Mouse (Mus musculus) spleen, postnatal 14 days (tissue): ENCODE data around the gene Gm7714.
"Not testable (repeated sequence)": the region's sequence is repeated elsewhere in the genome, so short reads cannot be mapped to it uniquely, and the experiment has no call there.

Experiments
- DNase-seq, 2 experiments: peaks; one replicate each; pipeline ENCODE4 v3.0.0; 2021 to 2022; ENCODE audit warnings: low spot score in 2 of 2

Gene Gm7714

GRCm38 (mm10) chr5:88268619-88269018 lies at the start of gene Gm7714:
Gene Gm7714 (plus strand): TSS chr5:88268919.
- DNase-seq, result no peak

DNA sequence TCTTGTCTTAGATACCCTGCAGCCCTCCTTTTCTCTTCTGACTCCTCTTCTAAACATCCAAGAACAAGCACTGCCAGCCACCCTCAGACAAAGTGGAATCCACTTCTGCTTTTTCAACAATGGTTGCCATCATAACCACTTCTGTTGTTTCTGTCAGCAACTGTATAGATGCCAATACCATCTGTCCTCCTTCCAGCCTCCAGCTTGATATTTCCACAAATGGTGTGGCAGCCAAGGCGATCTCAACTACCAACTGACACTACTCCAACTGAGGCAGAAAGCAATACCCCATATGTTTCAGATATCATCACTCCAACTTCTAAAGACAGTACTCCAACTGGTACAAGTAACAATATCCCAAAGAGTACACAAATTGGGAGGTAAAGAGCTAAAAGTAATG lies 12.2 kb upstream of the Gm7714 start:
- no peak for DNase-seq

GRCm38 (mm10) chr5:88311307-88311706 lies 42.6 kb downstream of the Gm7714 start:
- not testable (repeated sequence) for DNase-seq

GRCm38 (mm10) chr5:88317012-88317411 lies 48.3 kb downstream of the Gm7714 start, which contains the start of gene Prol1:
Gene Prol1 (plus strand): TSS chr5:88317312.
- no peak for DNase-seq
